ENCODE assay signal across 11 mouse cellular contexts in the genomic region with DNA sequence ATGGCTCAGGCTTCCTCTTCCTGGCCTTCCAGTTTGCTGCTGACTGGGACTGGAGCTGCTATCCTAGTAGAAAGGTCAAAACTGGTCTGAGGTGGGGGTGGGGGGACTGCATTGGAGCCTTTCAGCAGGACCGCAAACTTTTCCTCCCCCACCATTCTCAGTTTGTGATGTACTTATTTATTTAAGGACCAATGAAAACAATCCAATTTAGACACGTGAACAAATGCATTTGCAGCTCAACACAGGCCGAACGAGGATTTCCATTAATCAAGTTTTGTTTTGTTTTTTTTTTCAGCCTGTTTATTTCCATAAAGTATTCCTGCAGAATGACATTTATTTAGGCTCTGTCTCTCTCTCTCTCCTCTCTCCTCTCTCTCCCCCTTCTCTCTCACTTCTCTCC. TPM values are rescaled to one million over a fixed set of nuclear protein-coding genes. Genes with fewer than 3 reads are reported as not detected.
DNase-seq lines count a peak whose midpoint lies in the region; ATAC-seq lines count a peak whose summit lies in the region.
"Had no signal": no experiment of that assay in that cellular context is flagged by ENCODE, and none has a peak within 500 bp of the region (broad histone marks: within the 10 kb centered on the region; RNA-seq: fewer than 3 reads in every experiment).

No protein-coding gene starts in this region.

- WGBS in heart, embryonic 10.5 days, result 45% methylated on average over 4 of the region's 4 CpGs
- WGBS in neural tube, embryonic 11.5 days, result 27% methylated on average over 4 of the region's 4 CpGs
- 14% methylated on average over 4 of the region's 4 CpGs for whole genome bisulfite sequencing in limb, embryonic 15.5 days

- ATAC-seq in neural tube, embryonic 11.5 days (ENCODE audit: insufficient read depth, low FRiP score, low TSS enrichment), result no peak
- ATAC-seq in limb, embryonic 15.5 days (ENCODE audit: insufficient number of reproducible peaks, low FRiP score, low TSS enrichment, low read depth), result no peak

- H3K36me3 ChIP-seq in heart, embryonic 10.5 days, result peaks cover 7% of the 10 kb centered on the region; the same call in 1 of the 2 replicates
- H3K36me3 ChIP-seq in neural tube, embryonic 11.5 days (ENCODE audit: control insufficient read depth, insufficient read depth, low read length), result no peaks in the 10 kb centered on the region
- 0 out of 2 replicates have a peak, but pooled peaks cover 5% of the 10 kb centered on the region for H3K36me3 ChIP-seq in limb, embryonic 15.5 days

- no peak overlapping the region for H3K27ac ChIP-seq in heart, embryonic 10.5 days
- H3K27ac ChIP-seq in neural tube, embryonic 11.5 days (ENCODE audit: low read depth, low read length), result no peak overlapping the region
- H3K27ac ChIP-seq in limb, embryonic 15.5 days, result peak overlapping the region; percentile 50
- H3K27ac ChIP-seq: liver, embryonic 14.5 days had no signal

- H3K4me2 ChIP-seq in neural tube, embryonic 11.5 days (ENCODE audit: low read depth), result peak overlapping the region; percentile 96
- peak overlapping the region; percentile 91 for H3K4me2 ChIP-seq in limb, embryonic 15.5 days

- no peak overlapping the region; the same call in 1 of the 2 replicates for H3K9ac ChIP-seq in neural tube, embryonic 11.5 days (ENCODE audit: low read length)
- no peak overlapping the region for H3K9ac ChIP-seq in limb, embryonic 15.5 days
- H3K9ac ChIP-seq: liver, embryonic 14.5 days had no signal

- peaks cover 31% of the 10 kb centered on the region for H3K27me3 ChIP-seq in heart, embryonic 10.5 days (ENCODE audit: insufficient read depth, poor library complexity, severe bottlenecking)
- H3K27me3 ChIP-seq in neural tube, embryonic 11.5 days (ENCODE audit: control insufficient read depth, insufficient read depth, low read length), result no peaks in the 10 kb centered on the region
- peaks cover 11% of the 10 kb centered on the region; the same call in 1 of the 2 replicates for H3K27me3 ChIP-seq in limb, embryonic 15.5 days

- no peaks in the 10 kb centered on the region for H3K9me3 ChIP-seq in heart, embryonic 10.5 days
- no peaks in the 10 kb centered on the region for H3K9me3 ChIP-seq in neural tube, embryonic 11.5 days (ENCODE audit: control insufficient read depth, low read length)
- no peaks in the 10 kb centered on the region for H3K9me3 ChIP-seq in limb, embryonic 15.5 days

- intact Hi-C loops in heart, postnatal 25 days (cut with DNase I), result loop anchor here (5.0 kb wide), 1 partner anchor 99 kb away; no protein-coding TSS in a partner anchor

- 0 out of 2 replicates have a peak overlapping the region, but pooled peaks have one; percentile 8 for H3K4me3 ChIP-seq in heart, embryonic 10.5 days
- peak overlapping the region; percentile 86 for H3K4me3 ChIP-seq in neural tube, embryonic 11.5 days (ENCODE audit: low read depth, low read length)
- H3K4me3 ChIP-seq in limb, embryonic 15.5 days, result peak overlapping the region; percentile 84

- H3K4me1 ChIP-seq in heart, embryonic 10.5 days, result peaks cover 74% of the 10 kb centered on the region
- H3K4me1 ChIP-seq in neural tube, embryonic 11.5 days (ENCODE audit: control insufficient read depth, insufficient read depth, low read length), result peaks cover 29% of the 10 kb centered on the region
- H3K4me1 ChIP-seq in limb, embryonic 15.5 days, result peaks cover 69% of the 10 kb centered on the region

- DNase-seq in heart, embryonic 10.5 days (ENCODE audit: low spot score), result no peak
- DNase-seq in heart, postnatal 25 days (ENCODE audit: low spot score), result no peak
- no peak for DNase-seq in neural tube, embryonic 11.5 days (ENCODE audit: low spot score)
- DNase-seq in neural tube, embryonic 10.5 days (ENCODE audit: extremely low spot score, low spot score), result no peak
- DNase-seq in MN1 (ENCODE audit: low spot score), result no peak
- DNase-seq in left cerebral cortex, adult 9 months (ENCODE audit: low spot score in 2 of 2), result no peak
- DNase-seq in right cerebral cortex, postnatal 14 days, result no peak
- DNase-seq: kidney, postnatal 25 days had no signal

RNA-seq across cellular contexts. Expression of gene Nkd1, which starts 2.5 kb away (rescaled TPM):
- polyA plus RNA-seq in heart, embryonic 10.5 days (2016; fragmentation: Nextera tagmentation; extraction: Ambion mirVana), result 21.9 and 38.0 TPM in 2 replicates
- 1 to 10 TPM; 2.9 to 3.9 TPM for total RNA-seq in heart, postnatal 25 days (2021)
- polyA plus RNA-seq in neural tube, embryonic 11.5 days (2014; fragmentation: Nextera tagmentation; extraction: Ambion mirVana), result 64.7 and 68.7 TPM in 2 replicates
- polyA plus RNA-seq in limb, embryonic 15.5 days (2015; fragmentation: Nextera tagmentation; extraction: Ambion mirVana), result 63.5 and 67.2 TPM in 2 replicates
- total RNA-seq: neutrophil, adult 5-6 weeks had no signal

Comparison
In these comparisons a context has a peak if more than half of its experiments do, and no peak if none do; other contexts are left out.
1. H3K4me3 ChIP-seq: peak in every context shown above with its lines; median percentile 86 in neural tube, embryonic 11.5 days; 84 in limb, embryonic 15.5 days; 8 in heart, embryonic 10.5 days.